Mouse (Mus musculus) bone marrow macrophage, adult 2 months (primary cell): ENCODE measurements around the gene Tyrobp.

ENCODE experiments used
- CTCF ChIP-seq: IDR thresholded peaks from 2 replicates; pipeline ENCODE4 v1.5.1; 2012; ENCODE audit warnings: low read depth, mild to moderate bottlenecking, low read length, moderate library complexity
- POLR2A ChIP-seq: IDR thresholded peaks from 2 replicates; pipeline ENCODE4 v1.6.1; 2012; ENCODE audit warnings: mild to moderate bottlenecking, low read depth, low read length, borderline replicate concordance

- no peak for TF ChIP-seq CTCF
- no peak for TF ChIP-seq POLR2A
These were observed 31.6 kb downstream of the Tyrobp start, which contains the start of gene Aplp1 for GRCm38 (mm10) chr7:30444971-30445751.
